Mouse (Mus musculus): ENCODE measurements around the gene Zdhhc19. TPM values are rescaled to one million over a fixed set of nuclear protein-coding genes. Genes with fewer than 3 reads are reported as not detected.

The Zdhhc19 gene
- polyA plus RNA-seq, 1 experiment from 2014 or later: not detected

DNA sequence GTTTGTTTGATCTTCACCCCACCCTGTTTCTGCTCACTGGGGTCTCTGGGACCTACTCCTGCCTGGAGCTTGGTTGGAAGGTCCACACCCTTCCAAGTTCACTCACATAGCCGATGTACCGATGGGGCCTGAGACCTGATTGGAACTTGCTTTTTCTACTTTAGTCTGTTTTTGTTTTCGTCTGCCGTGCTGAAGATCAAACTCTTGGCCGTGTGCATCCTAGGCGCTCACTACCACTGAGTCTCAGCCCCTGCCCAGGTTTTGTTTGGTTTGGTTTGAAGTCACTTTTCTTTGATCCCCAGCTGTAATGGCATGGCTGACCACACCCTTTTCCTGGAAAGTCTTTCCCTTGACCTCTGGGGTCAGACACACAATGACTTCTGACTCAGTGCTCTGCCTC lies 17.3 kb downstream of the Zdhhc19 start:
- no peak overlapping the region for H3K4me2 ChIP-seq
- H3K4me1 ChIP-seq (replicated peaks; ENCODE audit: control insufficient read depth, insufficient read depth, low read length): peaks cover 52% of the 10 kb centered on the region
- H3K9me3 ChIP-seq (ENCODE audit: control insufficient read depth, low read length): no peaks in the 10 kb centered on the region
- no peaks in the 10 kb centered on the region for H3K27me3 ChIP-seq (replicated peaks; ENCODE audit: control insufficient read depth, insufficient read depth, low read length)
- DNase-seq (ENCODE audit: low spot score) (no peak), ATAC-seq (replicated peaks; ENCODE audit: low FRiP score) (no peak)
- WGBS: 95% methylated on average over 6 of the region's 6 CpGs
- no peak overlapping the region for H3K27ac ChIP-seq (ENCODE audit: low read depth, low read length)
- H3K4me3 ChIP-seq (ENCODE audit: low read depth, low read length): no peak overlapping the region
- H3K9ac ChIP-seq (ENCODE audit: low read depth, low read length): no peak overlapping the region
- no peaks in the 10 kb centered on the region for H3K36me3 ChIP-seq (ENCODE audit: control insufficient read depth, insufficient read depth, low read length)

DNA sequence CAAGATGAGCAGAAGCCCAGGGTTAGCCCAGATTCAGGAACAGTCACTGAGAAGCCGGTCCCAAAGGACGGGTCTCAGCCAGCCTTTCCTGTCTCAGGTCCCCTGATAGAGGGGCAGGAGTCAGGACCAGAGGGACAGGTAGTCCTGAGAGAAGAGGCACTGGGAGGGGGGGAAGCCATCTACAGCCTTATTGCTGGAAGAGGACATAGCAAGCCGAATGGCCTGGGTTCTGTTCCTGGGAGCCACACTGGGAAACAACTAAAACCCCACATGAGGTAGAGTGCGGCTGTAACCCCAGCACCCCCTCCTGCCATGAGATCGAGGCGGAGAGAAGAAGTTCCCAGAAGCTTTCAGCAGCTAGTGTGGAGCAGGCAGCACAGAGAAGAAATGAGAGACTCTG lies 17.9 kb downstream of the Zdhhc19 start:
- no peak overlapping the region for H3K9ac ChIP-seq (ENCODE audit: low read depth, low read length)
- WGBS: 89% methylated on average over 6 of the region's 6 CpGs
- H3K27me3 ChIP-seq (replicated peaks; ENCODE audit: control insufficient read depth, insufficient read depth, low read length): no peaks in the 10 kb centered on the region
- no peak for ATAC-seq (replicated peaks; ENCODE audit: low FRiP score)
- H3K4me2 ChIP-seq: no peak overlapping the region
- H3K36me3 ChIP-seq (ENCODE audit: control insufficient read depth, insufficient read depth, low read length): no peaks in the 10 kb centered on the region
- H3K4me3 ChIP-seq (ENCODE audit: low read depth, low read length): no peak overlapping the region
- peaks cover 47% of the 10 kb centered on the region for H3K4me1 ChIP-seq (replicated peaks; ENCODE audit: control insufficient read depth, insufficient read depth, low read length)
- 0 out of 2 replicates have a peak overlapping the region, but pooled peaks have one; percentile 16 for H3K27ac ChIP-seq (ENCODE audit: low read depth, low read length)
- no peak for DNase-seq (ENCODE audit: low spot score)
- no peaks in the 10 kb centered on the region for H3K9me3 ChIP-seq (ENCODE audit: control insufficient read depth, low read length)

DNA sequence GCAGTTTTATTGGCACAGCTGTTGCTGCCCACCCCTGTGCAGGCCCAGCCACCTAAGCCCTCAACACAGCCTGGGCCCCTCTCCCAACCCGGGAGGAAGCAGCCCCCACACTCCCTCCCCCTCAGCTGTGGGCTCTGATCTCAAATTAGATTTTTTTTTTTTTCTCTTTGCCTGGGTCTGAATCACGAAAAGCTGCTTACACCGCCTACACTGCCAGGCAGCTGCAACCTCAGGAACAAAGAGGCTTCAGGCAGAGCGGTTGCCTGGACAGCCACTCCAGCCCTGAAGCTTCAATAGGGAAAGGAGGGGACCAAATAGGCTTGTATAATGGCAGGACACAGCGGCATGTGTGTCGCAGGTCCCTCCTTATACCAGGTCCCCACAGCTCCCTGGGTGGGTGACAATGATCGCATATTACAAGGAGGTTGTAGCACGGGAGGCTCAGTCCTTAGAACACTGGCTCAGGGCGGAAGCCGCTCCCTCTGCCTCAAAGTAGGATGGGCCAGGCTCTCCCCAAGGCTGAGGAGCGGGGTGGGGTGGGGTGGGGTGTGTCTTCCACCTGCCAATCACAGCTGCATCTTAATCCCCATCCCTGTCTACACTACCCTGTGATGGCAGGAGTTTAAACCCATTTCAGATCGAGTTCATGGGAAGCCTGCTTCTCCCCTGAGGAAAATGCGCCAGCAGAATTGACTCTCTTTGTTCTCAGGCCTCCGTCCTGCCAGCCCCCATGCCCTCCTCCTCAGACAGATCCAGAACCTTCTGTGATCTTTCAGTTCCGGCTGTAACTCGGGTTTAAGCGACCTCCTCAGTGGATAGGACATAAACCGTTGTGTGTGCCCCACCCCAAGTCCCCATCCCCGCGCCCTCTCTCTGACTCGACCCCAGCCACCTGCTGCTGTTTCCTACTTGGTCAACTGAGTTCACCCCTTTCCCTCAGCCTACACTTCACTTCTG lies 20.2 kb downstream of the Zdhhc19 start:
- H3K4me3 ChIP-seq (ENCODE audit: low read depth, low read length): no peak overlapping the region
- no peaks in the 10 kb centered on the region for H3K27me3 ChIP-seq (replicated peaks; ENCODE audit: control insufficient read depth, insufficient read depth, low read length)

DNA sequence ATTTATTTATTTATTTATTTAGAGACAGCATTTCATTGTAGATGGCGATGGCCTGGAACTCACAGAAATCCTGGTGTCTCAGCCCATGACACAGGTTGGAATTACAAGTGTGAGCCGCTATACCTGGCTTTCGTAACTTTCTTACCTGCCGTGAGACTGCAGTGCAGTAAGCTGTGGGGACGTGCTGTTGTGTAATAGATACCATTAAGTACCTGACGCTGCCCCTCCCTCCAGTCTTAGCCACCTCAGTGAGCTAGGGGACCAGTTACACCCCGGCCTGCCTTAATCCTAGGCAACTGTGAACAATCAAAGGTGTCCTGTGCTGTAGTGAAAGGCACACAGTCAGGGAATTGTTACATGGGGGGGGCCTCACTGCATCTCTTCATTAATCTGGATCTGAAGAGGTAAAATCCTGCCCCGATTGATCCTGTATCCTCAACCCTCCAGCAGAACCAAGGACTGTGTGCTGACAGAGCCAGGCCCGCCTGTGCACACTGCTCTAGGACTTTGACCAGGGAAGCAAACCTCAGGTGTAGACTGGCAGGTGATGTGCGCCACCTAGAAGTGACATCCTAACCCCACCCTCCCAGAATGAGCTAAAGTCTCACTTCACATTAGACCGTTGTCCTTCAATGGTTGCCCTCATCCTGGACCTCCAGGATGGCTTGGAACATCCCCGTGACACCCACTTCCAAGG lies 21.9 kb downstream of the Zdhhc19 start:
- peaks cover 24% of the 10 kb centered on the region for H3K4me1 ChIP-seq (replicated peaks; ENCODE audit: control insufficient read depth, insufficient read depth, low read length)
- H3K27me3 ChIP-seq (replicated peaks; ENCODE audit: control insufficient read depth, insufficient read depth, low read length): no peaks in the 10 kb centered on the region
- H3K27ac ChIP-seq (ENCODE audit: low read depth, low read length): no peak overlapping the region
- no peaks in the 10 kb centered on the region for H3K9me3 ChIP-seq (ENCODE audit: control insufficient read depth, low read length)
- no peak for DNase-seq (ENCODE audit: low spot score)
- 78% methylated on average over 12 of the region's 12 CpGs for WGBS
- no peak overlapping the region for H3K4me3 ChIP-seq (ENCODE audit: low read depth, low read length)
- no peak overlapping the region for H3K4me2 ChIP-seq
- ATAC-seq (replicated peaks; ENCODE audit: low FRiP score): no peak
- H3K9ac ChIP-seq (ENCODE audit: low read depth, low read length): no peak overlapping the region
- H3K36me3 ChIP-seq (ENCODE audit: control insufficient read depth, insufficient read depth, low read length): no peaks in the 10 kb centered on the region

More for the DNA sequence above, 20.2 kb downstream of the Zdhhc19 start:
- WGBS: 33% methylated on average over 21 of the region's 21 CpGs
- H3K9ac ChIP-seq (ENCODE audit: low read depth, low read length): peak overlapping the region; percentile 55
- ATAC-seq (replicated peaks; ENCODE audit: low FRiP score) (peak; percentile 82), DNase-seq (ENCODE audit: low spot score) (peak; percentile 64)
- H3K27ac ChIP-seq (ENCODE audit: low read depth, low read length): peak overlapping the region; percentile 65; the same call in 1 of the 2 replicates
- peak overlapping the region; percentile 52 for H3K4me2 ChIP-seq
- H3K36me3 ChIP-seq (ENCODE audit: control insufficient read depth, insufficient read depth, low read length): no peaks in the 10 kb centered on the region
- no peaks in the 10 kb centered on the region for H3K9me3 ChIP-seq (ENCODE audit: control insufficient read depth, low read length)
- peaks cover 41% of the 10 kb centered on the region for H3K4me1 ChIP-seq (replicated peaks; ENCODE audit: control insufficient read depth, insufficient read depth, low read length)

DNA sequence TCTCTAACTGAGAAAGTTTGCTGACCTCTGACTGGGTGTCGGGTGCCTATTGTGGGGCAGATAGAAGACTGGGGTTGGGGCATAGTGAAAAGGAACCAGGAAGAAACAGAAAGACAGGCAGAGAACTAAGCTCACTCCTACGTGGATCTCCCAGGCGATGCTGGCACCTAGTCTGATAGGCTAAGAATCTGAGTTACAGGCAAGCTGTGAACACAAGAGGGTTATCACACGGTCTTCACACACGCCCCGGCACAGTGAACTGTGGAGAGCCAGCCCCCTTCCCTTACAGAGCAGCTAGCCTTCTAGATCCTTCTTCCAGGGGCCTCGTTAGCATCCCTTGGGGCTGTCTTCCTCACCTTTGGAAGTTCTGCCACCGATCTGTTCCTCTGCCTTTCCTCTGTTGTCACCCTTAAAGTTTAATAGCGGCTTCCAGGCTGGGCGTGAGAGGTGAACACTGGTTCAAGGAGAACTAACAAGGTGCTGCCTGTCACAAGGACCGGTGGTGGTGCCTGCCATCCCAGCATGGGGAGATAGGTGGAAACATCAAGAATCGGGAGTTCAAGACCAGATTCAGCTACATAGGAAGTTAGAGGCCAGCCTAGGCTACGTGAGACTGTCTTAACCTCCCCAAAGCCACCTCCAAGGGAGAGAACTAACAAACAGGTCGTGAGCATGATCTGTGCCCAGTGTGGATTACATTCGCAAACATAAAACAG lies 23.7 kb downstream of the Zdhhc19 start:
- Histone ChIP-seq H3K36me3 (ENCODE audit: control insufficient read depth, insufficient read depth, low read length) (no peaks in the 10 kb centered on the region), H3K27me3 (replicated peaks; ENCODE audit: control insufficient read depth, insufficient read depth, low read length) (no peaks in the 10 kb centered on the region), H3K4me3 (ENCODE audit: low read depth, low read length) (no peak overlapping the region), H3K27ac (ENCODE audit: low read depth, low read length) (peak overlapping the region; percentile 26), H3K9ac (ENCODE audit: low read depth, low read length) (no peak overlapping the region), H3K9me3 (ENCODE audit: control insufficient read depth, low read length) (no peaks in the 10 kb centered on the region), H3K4me2 (no peak overlapping the region; the same call in 1 of the 2 replicates), H3K4me1 (replicated peaks; ENCODE audit: control insufficient read depth, insufficient read depth, low read length) (peaks cover 25% of the 10 kb centered on the region)
- ATAC-seq (replicated peaks; ENCODE audit: low FRiP score) (peak; percentile 61), DNase-seq (ENCODE audit: low spot score) (peak; percentile 33)
- 68% methylated on average over 15 of the region's 15 CpGs for WGBS

DNA sequence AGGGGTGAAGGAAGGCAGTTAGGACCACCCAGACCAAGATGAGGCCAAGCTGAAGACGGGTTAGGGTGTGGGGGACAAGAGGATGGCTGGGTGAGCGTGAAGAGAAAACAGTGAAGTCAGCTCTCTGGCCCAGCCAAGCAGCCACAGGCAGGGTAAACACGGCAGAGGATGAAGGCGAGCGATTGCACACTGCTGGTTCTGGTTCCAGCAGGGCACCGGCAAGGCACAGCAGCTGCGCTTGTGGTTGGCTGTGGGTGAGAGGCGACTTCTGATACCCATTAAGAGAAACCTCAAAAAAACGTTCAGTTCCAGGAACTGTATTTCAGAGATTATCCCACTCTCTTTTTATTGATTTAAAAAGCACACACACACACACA lies 24.3 kb downstream of the Zdhhc19 start:
- Histone ChIP-seq H3K36me3 (ENCODE audit: control insufficient read depth, insufficient read depth, low read length) (no peaks in the 10 kb centered on the region), H3K9me3 (ENCODE audit: control insufficient read depth, low read length) (no peaks in the 10 kb centered on the region), H3K4me3 (ENCODE audit: low read depth, low read length) (no peak overlapping the region), H3K27ac (ENCODE audit: low read depth, low read length) (peak overlapping the region; percentile 26; the same call in 1 of the 2 replicates), H3K27me3 (replicated peaks; ENCODE audit: control insufficient read depth, insufficient read depth, low read length) (no peaks in the 10 kb centered on the region), H3K4me1 (replicated peaks; ENCODE audit: control insufficient read depth, insufficient read depth, low read length) (peaks cover 25% of the 10 kb centered on the region), H3K9ac (ENCODE audit: low read depth, low read length) (no peak overlapping the region), H3K4me2 (no peak overlapping the region; the same call in 1 of the 2 replicates)
- 39% methylated on average over 9 of the region's 9 CpGs for WGBS
- ATAC-seq (replicated peaks; ENCODE audit: low FRiP score) (peak; percentile 65), DNase-seq (ENCODE audit: low spot score) (no peak)

DNA sequence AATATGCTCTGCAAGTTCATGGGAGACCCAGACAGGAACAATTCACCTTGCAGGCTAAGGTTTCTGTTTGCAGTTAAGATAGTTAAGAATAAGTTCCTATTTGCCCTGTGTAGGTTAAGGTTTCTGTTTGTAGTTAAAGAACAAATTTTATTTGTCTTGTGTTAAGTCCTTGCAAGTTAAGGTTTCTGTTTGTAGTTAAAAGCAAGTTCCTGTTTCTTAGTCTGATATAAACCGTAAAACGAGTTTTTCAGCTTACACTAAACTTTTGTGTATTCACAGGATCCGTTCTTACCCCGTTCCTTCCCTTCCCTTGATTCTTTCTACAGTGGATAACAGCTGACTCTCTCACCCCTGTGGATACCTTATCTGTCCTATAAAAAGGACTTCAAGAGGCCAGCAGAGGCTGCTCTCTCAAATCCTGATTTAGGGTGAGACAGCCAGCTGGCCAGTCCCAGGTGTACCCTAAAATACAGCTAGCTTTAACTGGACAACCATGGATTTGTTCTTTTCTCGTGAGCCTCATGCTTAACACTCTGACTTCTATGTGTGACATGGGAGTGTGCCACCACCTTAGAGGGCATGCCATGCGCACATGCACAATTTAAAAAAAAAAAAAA lies 26.6 kb downstream of the Zdhhc19 start:
- Histone ChIP-seq H3K4me3 (ENCODE audit: low read depth, low read length) (no peak overlapping the region), H3K27me3 (replicated peaks; ENCODE audit: control insufficient read depth, insufficient read depth, low read length) (no peaks in the 10 kb centered on the region), H3K4me1 (replicated peaks; ENCODE audit: control insufficient read depth, insufficient read depth, low read length) (peaks cover 22% of the 10 kb centered on the region), H3K9me3 (ENCODE audit: control insufficient read depth, low read length) (no peaks in the 10 kb centered on the region), H3K27ac (ENCODE audit: low read depth, low read length) (no peak overlapping the region), H3K4me2 (no peak overlapping the region), H3K9ac (ENCODE audit: low read depth, low read length) (no peak overlapping the region), H3K36me3 (ENCODE audit: control insufficient read depth, insufficient read depth, low read length) (no peaks in the 10 kb centered on the region)
- ATAC-seq (replicated peaks; ENCODE audit: low FRiP score) (no peak), DNase-seq (ENCODE audit: low spot score) (no peak)
- WGBS: 67% methylated on average over 6 of the region's 6 CpGs
